Mouse (Mus musculus) intestine, embryonic 15.5 days (tissue): ENCODE results near the gene Bri3. TPM values are rescaled to one million over a fixed set of nuclear protein-coding genes. Genes with fewer than 3 reads are reported as not detected.

Experiments
- ATAC-seq: fragments of 200-750 bp; cut with Nextera tagmentation; 2 replicates; pipeline ENCODE4 v1.8.0; 2017; ENCODE audit warnings: moderate TSS enrichment, moderate library complexity
- H3K27ac ChIP-seq: fragments of 300-500 bp; sonication (generic); 2 replicates; pipeline ENCODE4 v1.5.1; 2015; ENCODE audit warnings: mild to moderate bottlenecking, inconsistent platforms
- H3K27me3 ChIP-seq: fragments of 300-500 bp; sonication (generic); replicated peaks from 2 replicates; pipeline ENCODE4 v1.6.1; 2015; ENCODE audit warnings: inconsistent platforms
- H3K36me3 ChIP-seq: fragments of 300-500 bp; sonication (generic); 2 replicates; pipeline ENCODE4 v1.6.1; 2015; ENCODE audit warnings: inconsistent platforms
- H3K4me1 ChIP-seq: fragments of 300-500 bp; sonication (generic); replicated peaks from 2 replicates; pipeline ENCODE4 v1.6.1; 2015; ENCODE audit warnings: inconsistent platforms
- H3K4me2 ChIP-seq: fragments of 300-500 bp; sonication (generic); replicated peaks from 2 replicates; pipeline ENCODE4 v1.6.1; 2015; ENCODE audit warnings: mild to moderate bottlenecking, inconsistent platforms
- H3K4me3 ChIP-seq: fragments of 300-500 bp; sonication (generic); replicated peaks from 2 replicates; pipeline ENCODE4 v1.5.1; 2015; ENCODE audit warnings: inconsistent platforms
- H3K9ac ChIP-seq: fragments of 300-500 bp; sonication (generic); 2 replicates; pipeline ENCODE4 v1.6.1; 2015; ENCODE audit warnings: inconsistent platforms
- H3K9me3 ChIP-seq: fragments of 300-500 bp; sonication (generic); 2 replicates; pipeline ENCODE4 v1.6.1; 2016; ENCODE audit warnings: inconsistent platforms
- WGBS: fragments of 180-500 bp; shearing (Covaris S2); methylation state at CpG from one replicate; pipeline ENCODE4 v1.1.7; 2015; 5-methylcytosine and 5-hydroxymethylcytosine counted together
- polyA plus RNA-seq: library from polyadenylated mRNA; unstranded; fragments of >200 nt; fragmentation: Nextera tagmentation; extraction: Ambion mirVana; gene quantifications from 2 replicates; pipeline ENCODE4 v1.2.1, GENCODE M21; 2015

Gene Bri3
- polyA plus RNA-seq, 1 experiment from 2014 or later, result 133 TPM

- Histone ChIP-seq H3K27ac (no peak overlapping the region), H3K4me2 (no peak overlapping the region), H3K9ac (no peak overlapping the region), H3K36me3 (no peaks in the 10 kb centered on the region), H3K4me3 (no peak overlapping the region), H3K27me3 (no peaks in the 10 kb centered on the region), H3K4me1 (no peaks in the 10 kb centered on the region), H3K9me3 (no peaks in the 10 kb centered on the region)
- ATAC-seq, result peak; percentile 6; the same call in 1 of the 2 replicates
- 37% methylated on average over 14 of the region's 14 CpGs for WGBS
Measured at GRCm38 (mm10) chr5:144473056-144473455, 228.8 kb downstream of the Bri3 start.

DNA sequence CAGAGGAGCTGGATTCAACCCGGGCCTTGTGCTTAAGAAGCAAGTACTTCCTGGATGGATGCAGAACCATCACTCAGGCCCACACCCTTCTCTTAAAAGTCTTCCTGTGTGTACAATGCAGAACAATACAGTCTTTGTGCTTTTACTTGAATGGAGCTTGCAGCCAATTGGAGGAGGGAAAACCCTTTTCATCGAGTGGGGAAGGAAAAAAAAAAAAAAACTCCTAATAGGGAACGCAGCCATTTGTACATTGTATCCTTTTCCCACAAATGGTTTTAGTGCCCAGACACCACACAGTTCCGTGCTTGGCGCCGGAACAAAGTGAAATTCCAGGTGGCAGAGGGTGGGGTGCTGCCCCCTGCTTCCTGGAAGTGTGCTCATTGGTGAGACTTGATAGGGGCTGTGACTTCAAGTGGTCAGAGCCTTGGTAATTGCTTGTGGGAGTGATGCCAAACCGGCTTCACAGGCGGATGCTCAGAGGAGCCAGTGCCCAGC is 235.5 kb downstream of the Bri3 start:
- Histone ChIP-seq H3K27me3 (no peaks in the 10 kb centered on the region), H3K4me1 (no peaks in the 10 kb centered on the region), H3K9me3 (no peaks in the 10 kb centered on the region), H3K9ac (no peak overlapping the region), H3K27ac (no peak overlapping the region), H3K36me3 (no peaks in the 10 kb centered on the region), H3K4me2 (no peak overlapping the region), H3K4me3 (no peak overlapping the region)
- WGBS, result 54% methylated on average over 8 of the region's 8 CpGs
- ATAC-seq, result no peak

GRCm38 (mm10) chr5:144483659-144484375 is 239.6 kb downstream of the Bri3 start:
- no peaks in the 10 kb centered on the region for H3K4me1 ChIP-seq
- no peak for ATAC-seq

DNA sequence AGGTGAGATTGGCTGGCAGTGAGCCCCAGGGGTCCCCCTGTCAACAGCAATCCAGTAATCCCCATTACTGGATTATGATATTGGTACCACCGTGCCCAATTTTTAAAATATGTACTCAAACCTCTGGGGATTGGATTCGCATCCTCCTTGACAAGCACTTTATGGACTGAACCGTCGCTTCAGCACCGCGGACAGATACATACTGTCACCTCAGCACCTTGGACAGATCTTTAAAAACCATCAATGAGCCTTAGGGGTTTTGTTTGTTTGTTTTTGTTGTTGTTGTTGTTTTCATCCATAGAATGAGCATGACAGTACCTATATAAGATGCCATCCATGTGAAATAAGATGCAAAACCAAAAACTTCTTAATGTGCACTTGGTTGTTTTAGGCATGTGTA is 247.1 kb downstream of the Bri3 start:
- ATAC-seq, result no peak

More at GRCm38 (mm10) chr5:144483659-144484375, 239.6 kb downstream of the Bri3 start:
- Histone ChIP-seq H3K27me3 (no peaks in the 10 kb centered on the region), H3K9ac (no peak overlapping the region), H3K4me3 (no peak overlapping the region), H3K36me3 (no peaks in the 10 kb centered on the region), H3K4me2 (no peak overlapping the region), H3K27ac (no peak overlapping the region), H3K9me3 (no peaks in the 10 kb centered on the region)
- 61% methylated on average over 16 of the region's 16 CpGs for WGBS

More for the DNA sequence above, 247.1 kb downstream of the Bri3 start:
- H3K4me2 ChIP-seq, result no peak overlapping the region
- H3K36me3 ChIP-seq, result no peaks in the 10 kb centered on the region
- H3K9me3 ChIP-seq, result no peaks in the 10 kb centered on the region
- no peaks in the 10 kb centered on the region for H3K27me3 ChIP-seq
- H3K4me3 ChIP-seq, result no peak overlapping the region
- no peak overlapping the region for H3K27ac ChIP-seq
- WGBS, result 13% methylated on average over 6 of the region's 6 CpGs
- no peaks in the 10 kb centered on the region for H3K4me1 ChIP-seq
- no peak overlapping the region for H3K9ac ChIP-seq

Other genes starting within 250 kb of the Bri3 start
- 69.0 and 75.7 TPM in 2 replicates for gene Ccz1, start 229.6 kb upstream of the Bri3 start, polyA plus RNA-seq
- gene Ocm, start 217.8 kb upstream of the Bri3 start, polyA plus RNA-seq, result not detected in 2 replicates
- 5.6 and 6.7 TPM in 2 replicates for gene Lmtk2, start 144.0 kb upstream of the Bri3 start, polyA plus RNA-seq
- 7.6 and 15.3 TPM in 2 replicates for gene Bhlha15, start 54.2 kb upstream of the Bri3 start, polyA plus RNA-seq
- 17.3 and 19.9 TPM in 2 replicates for gene Tecpr1, start 20.8 kb upstream of the Bri3 start, polyA plus RNA-seq
- gene Baiap2l1, start 113.7 kb downstream of the Bri3 start, polyA plus RNA-seq, result 27.4 and 28.6 TPM in 2 replicates